Comparison of ENCODE assay signal across 8 mouse cellular contexts in genomic region chr7:84424670-84425385, GRCm38 (mm10). TPM values are rescaled to one million over a fixed set of nuclear protein-coding genes. Genes with fewer than 3 reads are reported as not detected.
DNase-seq lines count a peak whose midpoint lies in the region; ATAC-seq and TF ChIP-seq lines count a peak whose summit lies in the region.

No protein-coding gene starts in this region.

- H3K4me3 ChIP-seq in hindbrain, postnatal 0 days (ENCODE audit: low read length) = no peak overlapping the region
- no peak overlapping the region for H3K4me3 ChIP-seq in hindbrain, embryonic 13.5 days
- no peak overlapping the region for H3K4me3 ChIP-seq in forebrain, embryonic 14.5 days (ENCODE audit: low read depth, low read length)
- H3K4me3 ChIP-seq in lung, postnatal 0 days (ENCODE audit: low read depth, low read length) = no peak overlapping the region

- peak; percentile 60 for DNase-seq in hindbrain, postnatal 0 days (ENCODE audit: low spot score)
- DNase-seq in 416B (ENCODE audit: low read depth) (peak; percentile 57), ZHBTc4 (ENCODE audit: low read depth, low spot score) (peak; percentile 75)
- peak; percentile 70 for DNase-seq in forebrain, embryonic 14.5 days (ENCODE audit: low spot score)
- DNase-seq in lung, postnatal 0 days (ENCODE audit: low spot score) = peak; percentile 19
- no peak for DNase-seq in c-Kit-positive CD71-positive TER-119-positive erythroid progenitor cells, embryonic 14.5 days (ENCODE audit: low spot score)
- no peak for DNase-seq in cerebellum, adult 11 months

- no peak overlapping the region for H3K4me2 ChIP-seq in hindbrain, postnatal 0 days (ENCODE audit: low read depth, low read length)
- no peak overlapping the region for H3K4me2 ChIP-seq in hindbrain, embryonic 13.5 days
- no peak overlapping the region for H3K4me2 ChIP-seq in forebrain, embryonic 14.5 days (ENCODE audit: low read length)
- no peak overlapping the region for H3K4me2 ChIP-seq in lung, postnatal 0 days (replicated peaks; ENCODE audit: low read depth, low read length)

- no peaks in the 10 kb centered on the region for H3K27me3 ChIP-seq in hindbrain, postnatal 0 days (ENCODE audit: insufficient read depth, low read length)
- no peaks in the 10 kb centered on the region for H3K27me3 ChIP-seq in hindbrain, embryonic 13.5 days
- H3K27me3 ChIP-seq in forebrain, embryonic 14.5 days (replicated peaks; ENCODE audit: control insufficient read depth, insufficient read depth, low read length) = no peaks in the 10 kb centered on the region
- no peaks in the 10 kb centered on the region for H3K27me3 ChIP-seq in lung, postnatal 0 days (replicated peaks; ENCODE audit: insufficient read depth, low read length)

- H3K27ac ChIP-seq in hindbrain, postnatal 0 days = no peak overlapping the region
- no peak overlapping the region for H3K27ac ChIP-seq in hindbrain, embryonic 13.5 days
- H3K27ac ChIP-seq in forebrain, embryonic 14.5 days (ENCODE audit: low read depth, low read length) = peak overlapping the region; percentile 2; the same call in 1 of the 2 replicates
- H3K27ac ChIP-seq in lung, postnatal 0 days (ENCODE audit: low read length) = no peak overlapping the region

- H3K9me3 ChIP-seq in hindbrain, postnatal 0 days (ENCODE audit: low read length) = no peaks in the 10 kb centered on the region
- H3K9me3 ChIP-seq in hindbrain, embryonic 13.5 days = no peaks in the 10 kb centered on the region
- H3K9me3 ChIP-seq in forebrain, embryonic 14.5 days (replicated peaks; ENCODE audit: control insufficient read depth, low read length) = no peaks in the 10 kb centered on the region
- H3K9me3 ChIP-seq in lung, postnatal 0 days (ENCODE audit: low read length) = no peaks in the 10 kb centered on the region

- ATAC-seq in hindbrain, postnatal 0 days = no peak
- no peak for ATAC-seq in hindbrain, embryonic 13.5 days (ENCODE audit: low FRiP score)
- ATAC-seq in forebrain, embryonic 14.5 days = peak; percentile 83
- ATAC-seq in lung, postnatal 0 days = no peak

- H3K4me1 ChIP-seq in hindbrain, postnatal 0 days (ENCODE audit: insufficient read depth, low read length) = peaks cover under 1% of the 10 kb centered on the region; the same call in 1 of the 2 replicates
- no peaks in the 10 kb centered on the region for H3K4me1 ChIP-seq in hindbrain, embryonic 13.5 days (replicated peaks)
- H3K4me1 ChIP-seq in forebrain, embryonic 14.5 days (ENCODE audit: control insufficient read depth, insufficient read depth, low read length) = peaks cover 3% of the 10 kb centered on the region; the same call in 1 of the 2 replicates
- H3K4me1 ChIP-seq in lung, postnatal 0 days (ENCODE audit: insufficient read depth, low read depth, low read length) = no peaks in the 10 kb centered on the region

- H3K36me3 ChIP-seq in hindbrain, postnatal 0 days (ENCODE audit: insufficient read depth, low read length) = no peaks in the 10 kb centered on the region
- no peaks in the 10 kb centered on the region for H3K36me3 ChIP-seq in hindbrain, embryonic 13.5 days
- H3K36me3 ChIP-seq in forebrain, embryonic 14.5 days (ENCODE audit: control insufficient read depth, insufficient read depth, low read length) = no peaks in the 10 kb centered on the region
- H3K36me3 ChIP-seq in lung, postnatal 0 days (ENCODE audit: insufficient read depth, low read length) = no peaks in the 10 kb centered on the region

- TF ChIP-seq CTCF in hindbrain, postnatal 0 days (IDR thresholded peaks at IDR 0.05; ENCODE audit: low read depth) = peak; percentile 68
- TF ChIP-seq CTCF in lung, postnatal 0 days (IDR thresholded peaks at IDR 0.05) = peak; percentile 64

- no peak for TF ChIP-seq EP300 in lung, postnatal 0 days (IDR thresholded peaks at IDR 0.05)

- H3K9ac ChIP-seq in hindbrain, postnatal 0 days (replicated peaks; ENCODE audit: low read length) = no peak overlapping the region
- H3K9ac ChIP-seq in hindbrain, embryonic 13.5 days = no peak overlapping the region
- H3K9ac ChIP-seq in forebrain, embryonic 14.5 days (ENCODE audit: low read length) = no peak overlapping the region
- H3K9ac ChIP-seq in lung, postnatal 0 days (replicated peaks; ENCODE audit: low read depth) = no peak overlapping the region

- WGBS in hindbrain, postnatal 0 days = 58% methylated on average over 7 of the region's 7 CpGs
- WGBS in hindbrain, embryonic 13.5 days = 64% methylated on average over 7 of the region's 7 CpGs
- 11% methylated on average over 7 of the region's 7 CpGs for WGBS in forebrain, embryonic 14.5 days
- WGBS in lung, postnatal 0 days = 72% methylated on average over 7 of the region's 7 CpGs

RNA-seq across cellular contexts. Expression of gene Arnt2, which starts 14.9 kb away (rescaled TPM):
- 126 and 128 TPM in 2 replicates for total RNA-seq in hindbrain, postnatal 0 days (2014; rRNA removed)
- 39.8 and 44.6 TPM in 2 replicates for polyA plus RNA-seq in hindbrain, postnatal 0 days (2015; fragmentation: Nextera tagmentation; extraction: Ambion mirVana)
- polyA plus RNA-seq in hindbrain, embryonic 13.5 days (2015; fragmentation: Nextera tagmentation; extraction: Ambion mirVana) = 60.3 and 64.8 TPM in 2 replicates
- polyA plus RNA-seq in forebrain, embryonic 14.5 days (2014; fragmentation: Nextera tagmentation; extraction: Ambion mirVana) = 51.4 and 59.3 TPM in 2 replicates
- 0.63 and 0.78 TPM in 2 replicates for polyA plus RNA-seq in lung, postnatal 0 days (2015; fragmentation: Nextera tagmentation; extraction: Ambion mirVana)

Comparison
In these comparisons a context has a peak if more than half of its experiments do, and no peak if none do; other contexts are left out.
1. DNase-seq: peak in hindbrain, postnatal 0 days (single experiment), 416B (single experiment), ZHBTc4 (single experiment), forebrain, embryonic 14.5 days (single experiment) and lung, postnatal 0 days (single experiment); none in c-Kit-positive CD71-positive TER-119-positive erythroid progenitor cells, embryonic 14.5 days (single experiment) and cerebellum, adult 11 months (single experiment).
2. RNA of gene Arnt2, which starts 14.9 kb away (polyA plus RNA-seq): 60.3 to 64.8 TPM in hindbrain, embryonic 13.5 days, 51.4 to 59.3 TPM in forebrain, embryonic 14.5 days and 39.8 to 44.6 TPM in hindbrain, postnatal 0 days; 0.63 to 0.78 TPM in lung, postnatal 0 days; every median in the first group is over 10 times any median in the second.